14 mouse cellular contexts compared by ENCODE assay signal in genomic region chr7:101066650-101067346, GRCm38 (mm10). TPM values are rescaled to one million over a fixed set of nuclear protein-coding genes. Genes with fewer than 3 reads are reported as not detected.
A peak's percentile ranks its signal among the peaks of the same experiment; 100 is the strongest.
DNase-seq lines count a peak whose midpoint lies in the region; ATAC-seq and TF ChIP-seq lines count a peak whose summit lies in the region.
"Had no signal": no experiment of that assay in that cellular context is flagged by ENCODE, and none has a peak within 500 bp of the region (broad histone marks: within the 10 kb centered on the region; RNA-seq: fewer than 3 reads in every experiment).

No protein-coding gene starts in this region.

- TF ChIP-seq EP300 in stomach, postnatal 0 days (optimal IDR thresholded peaks at IDR 0.05), result no peak

- no peak overlapping the region for H3K4me2 ChIP-seq in liver, embryonic 16.5 days (ENCODE audit: low read depth, low read length)
- no peak overlapping the region for H3K4me2 ChIP-seq in stomach, postnatal 0 days (replicated peaks; ENCODE audit: low read depth)
- H3K4me2 ChIP-seq: hindbrain, embryonic 13.5 days; stomach, embryonic 15.5 days had no signal

- no peak for TF ChIP-seq CTCF in stomach, postnatal 0 days (IDR thresholded peaks at IDR 0.05; ENCODE audit: low read depth)

- H3K36me3 ChIP-seq in liver, embryonic 16.5 days (ENCODE audit: control insufficient read depth, insufficient read depth), result no peaks in the 10 kb centered on the region
- H3K36me3 ChIP-seq in stomach, postnatal 0 days (ENCODE audit: control insufficient read depth, insufficient read depth, low read length), result no peaks in the 10 kb centered on the region
- H3K36me3 ChIP-seq: hindbrain, embryonic 13.5 days; stomach, embryonic 15.5 days had no signal

- H3K27me3 ChIP-seq in liver, embryonic 16.5 days (ENCODE audit: control insufficient read depth, insufficient read depth, low read depth, low read length), result no peaks in the 10 kb centered on the region
- no peaks in the 10 kb centered on the region for H3K27me3 ChIP-seq in stomach, postnatal 0 days (ENCODE audit: control insufficient read depth, insufficient read depth, low read length)
- H3K27me3 ChIP-seq: stomach, embryonic 15.5 days had no signal

- ATAC-seq in liver, embryonic 16.5 days (ENCODE audit: low read depth), result no peak
- ATAC-seq in stomach, postnatal 0 days (ENCODE audit: low FRiP score, low TSS enrichment), result peak; percentile 72
- ATAC-seq: midbrain, embryonic 16.5 days had no signal

- DNase-seq in adrenal gland, postnatal 14 days, result peak; percentile 42
- DNase-seq in adrenal gland, adult 8-10 months, result no peak
- peak; percentile 35 for DNase-seq in lung, postnatal 36 days
- no peak for DNase-seq in lung, postnatal 25 days (ENCODE audit: low spot score)
- DNase-seq in stomach, postnatal 0 days (ENCODE audit: low spot score), result no peak
- no peak for DNase-seq in urinary bladder, adult 18-20 months (ENCODE audit: low spot score in 2 of 2)
- DNase-seq in cerebellum, adult 11-12 months, result no peak
- DNase-seq: cerebellum, adult 9-11 months; lung, postnatal 10 days had no signal

- 18% methylated on average over 3 of the region's 3 CpGs for WGBS in liver, embryonic 16.5 days (ENCODE audit: insufficient replicate concordance)
- WGBS in stomach, postnatal 0 days, result 35% methylated on average over 3 of the region's 3 CpGs

- peak overlapping the region; percentile 82 for H3K27ac ChIP-seq in liver, embryonic 16.5 days (ENCODE audit: low read length)
- H3K27ac ChIP-seq in stomach, postnatal 0 days (replicated peaks), result no peak overlapping the region
- H3K27ac ChIP-seq: hindbrain, embryonic 13.5 days; stomach, embryonic 15.5 days had no signal

- no peak overlapping the region for H3K4me3 ChIP-seq in liver, embryonic 16.5 days (ENCODE audit: low read depth, low read length)
- no peak overlapping the region for H3K4me3 ChIP-seq in stomach, postnatal 0 days (ENCODE audit: low read depth, low read length)
- H3K4me3 ChIP-seq: hindbrain, embryonic 13.5 days; stomach, embryonic 15.5 days had no signal

- no peaks in the 10 kb centered on the region for H3K9me3 ChIP-seq in liver, embryonic 16.5 days (replicated peaks; ENCODE audit: control insufficient read depth, low read length)
- H3K9me3 ChIP-seq in stomach, postnatal 0 days (ENCODE audit: control insufficient read depth, low read length), result no peaks in the 10 kb centered on the region
- H3K9me3 ChIP-seq: hindbrain, embryonic 13.5 days; stomach, embryonic 15.5 days had no signal

- peaks cover 27% of the 10 kb centered on the region for H3K4me1 ChIP-seq in liver, embryonic 16.5 days (ENCODE audit: control insufficient read depth, low read depth, low read length)
- H3K4me1 ChIP-seq in stomach, postnatal 0 days (replicated peaks; ENCODE audit: control insufficient read depth, insufficient read depth), result 0 out of 2 replicates have a peak, but pooled peaks cover 4% of the 10 kb centered on the region
- H3K4me1 ChIP-seq: hindbrain, embryonic 13.5 days had no signal

- no peak overlapping the region for H3K9ac ChIP-seq in liver, embryonic 16.5 days (ENCODE audit: low read depth, low read length)
- H3K9ac ChIP-seq in stomach, postnatal 0 days (ENCODE audit: low read length), result no peak overlapping the region; the same call in 1 of the 2 replicates
- H3K9ac ChIP-seq: hindbrain, embryonic 13.5 days; stomach, embryonic 15.5 days had no signal

RNA-seq across cellular contexts. Expression of gene Fchsd2, which starts 25.9 kb away (rescaled TPM):
- 21.6 and 31.8 TPM in 2 replicates for total RNA-seq in adrenal gland, postnatal 14 days (2021)
- 10 to 100 TPM; 20.9 to 53.3 (median 33.8) TPM for total RNA-seq in adrenal gland, adult 8-10 months (2022)
- polyA plus RNA-seq in liver, embryonic 16.5 days (2015; fragmentation: Nextera tagmentation; extraction: Ambion mirVana), result 4.9 and 5.9 TPM in 2 replicates
- polyA plus RNA-seq in stomach, postnatal 0 days (2015; fragmentation: Nextera tagmentation; extraction: Ambion mirVana), result 6.4 and 6.9 TPM in 2 replicates

RNA-seq across cellular contexts. Expression of gene P2ry2, which starts 54.1 kb away (rescaled TPM):
- total RNA-seq in adrenal gland, postnatal 14 days (2021), result 4.3 and 5.0 TPM in 2 replicates
- total RNA-seq in adrenal gland, adult 8-10 months (2022), result 1 to 10 TPM; 1.4 to 6.4 (median 3.0) TPM
- polyA plus RNA-seq in liver, embryonic 16.5 days (2015; fragmentation: Nextera tagmentation; extraction: Ambion mirVana), result 2.2 and 3.2 TPM in 2 replicates
- 5.7 and 5.8 TPM in 2 replicates for polyA plus RNA-seq in stomach, postnatal 0 days (2015; fragmentation: Nextera tagmentation; extraction: Ambion mirVana)
- polyA plus RNA-seq: neural tube, embryonic 14.5 days had no signal

Comparison
In these comparisons a context has a peak if more than half of its experiments do, and no peak if none do; other contexts are left out.
1. DNase-seq: peak in adrenal gland, postnatal 14 days (single experiment) and lung, postnatal 36 days (single experiment); none in adrenal gland, adult 8-10 months (single experiment), lung, postnatal 25 days (single experiment), stomach, postnatal 0 days (single experiment), urinary bladder, adult 18-20 months (0 of 2) and cerebellum, adult 11-12 months (single experiment).